Mouse (Mus musculus) liver, adult 2 months (tissue): Measurements from ENCODE around the gene Prim2. TPM values are rescaled to one million over a fixed set of nuclear protein-coding genes. Genes with fewer than 3 reads are reported as not detected.

Experiments
- DNase-seq: peaks from one replicate; pipeline ENCODE4 v3.0.0-alpha.2; 2011; ENCODE audit warnings: low read depth, low spot score; ENCODE audit errors: extremely low read depth
- H3K27ac ChIP-seq: fragments of 200-500 bp; replicated peaks from 2 replicates; pipeline ENCODE4 v1.5.1; 2012; ENCODE audit warnings: low read depth, mild to moderate bottlenecking, control low read depth, inconsistent platforms, low read length; ENCODE audit not compliant: insufficient read depth
- H3K27me3 ChIP-seq: fragments of 200-500 bp; 2 replicates; pipeline ENCODE4 v1.6.1; 2012; ENCODE audit warnings: mild to moderate bottlenecking, moderate library complexity, low read length, inconsistent platforms; ENCODE audit not compliant: control insufficient read depth, insufficient read depth
- H3K36me3 ChIP-seq: fragments of 200-500 bp; 2 replicates; pipeline ENCODE4 v1.6.1; 2012; ENCODE audit warnings: low read length, inconsistent platforms; ENCODE audit not compliant: control insufficient read depth, insufficient read depth
- H3K4me1 ChIP-seq: fragments of 200-500 bp; 2 replicates; pipeline ENCODE4 v1.6.1; 2011; ENCODE audit warnings: low read length; ENCODE audit not compliant: control insufficient read depth, insufficient read depth
- H3K4me3 ChIP-seq: fragments of 200-500 bp; 2 replicates; pipeline ENCODE4 v1.5.1; 2011; ENCODE audit warnings: low read depth, mild to moderate bottlenecking, control low read depth, low read length, moderate library complexity; ENCODE audit not compliant: insufficient read depth
- H3K79me2 ChIP-seq: fragments of 200-500 bp; 2 replicates; pipeline ENCODE4 v1.6.1; 2012; ENCODE audit warnings: inconsistent platforms, mild to moderate bottlenecking, low read length, moderate library complexity; ENCODE audit not compliant: control insufficient read depth, insufficient read depth
- H3K9ac ChIP-seq: fragments of 200-500 bp; 2 replicates; pipeline ENCODE4 v1.6.1; 2012; ENCODE audit warnings: low read depth, mild to moderate bottlenecking, control low read depth, inconsistent platforms, low read length
- CTCF ChIP-seq: fragments of 200-500 bp; IDR thresholded peaks from 2 replicates; pipeline ENCODE4 v1.5.1; 2011; ENCODE audit warnings: low read depth, low read length, control low read depth
- POLR2A ChIP-seq: fragments of 200-500 bp; IDR thresholded peaks from 2 replicates; pipeline ENCODE4 v1.6.1; 2011; ENCODE audit warnings: low read length, control low read depth; ENCODE audit not compliant: insufficient read depth; ENCODE audit errors: extremely low read depth
- WGBS: fragments of 180-500 bp; shearing (Covaris S2); methylation state at CpG from one replicate; pipeline ENCODE4 v1.1.7; 2018; 5-methylcytosine and 5-hydroxymethylcytosine counted together
- polyA plus RNA-seq: library from polyadenylated mRNA; depleted of rRNA; stranded (reverse); fragments of >200 nt; gene quantifications from 2 replicates; pipeline ENCODE4 v1.2.3, GENCODE M21; 2012
- total RNA-seq: library from RNA; depleted of rRNA; stranded (reverse); fragments of >200 nt; gene quantifications from 2 replicates; pipeline ENCODE4 v1.2.3, GENCODE M21; 2014

The Prim2 gene
- total and polyA plus RNA-seq, 2 experiments = 1.2 to 5.1 TPM

DNA sequence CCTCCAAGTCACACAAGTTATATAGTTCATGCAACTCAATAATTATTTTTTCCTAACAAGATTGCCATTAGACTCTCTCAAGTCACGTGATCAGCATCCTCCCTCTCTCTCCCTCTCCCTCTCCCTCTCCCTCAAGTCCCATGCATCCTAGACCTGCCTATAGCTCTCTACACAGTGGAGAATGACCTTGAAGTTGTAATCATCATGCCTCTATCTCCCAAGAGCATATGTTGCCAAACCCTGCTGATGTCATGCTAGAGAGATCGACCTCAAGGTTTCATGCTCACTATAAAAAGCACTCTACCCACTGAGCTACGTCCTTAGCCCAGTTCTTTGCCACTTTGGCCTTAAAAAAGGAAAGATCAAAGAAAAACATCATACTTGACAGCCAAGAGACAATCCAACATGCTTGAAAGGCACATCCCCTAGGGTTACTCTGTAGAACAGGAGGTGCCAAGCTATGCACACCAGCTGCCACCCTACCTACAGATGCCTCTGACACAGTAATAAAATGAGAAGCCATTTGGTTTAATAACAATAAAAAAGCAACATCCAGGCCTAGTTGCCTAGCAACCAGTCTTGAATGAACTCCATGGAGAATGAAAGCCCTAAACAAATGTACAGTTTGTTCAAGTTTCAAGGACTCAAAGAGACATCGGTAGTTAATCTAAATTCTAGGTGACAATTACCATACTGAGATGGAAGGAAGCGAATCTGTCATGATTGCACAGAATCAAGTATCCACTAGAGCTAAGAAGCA, 138.3 kb downstream of the Prim2 start:
- TF ChIP-seq CTCF (no peak), POLR2A (no peak)
- DNase-seq = no peak

DNA sequence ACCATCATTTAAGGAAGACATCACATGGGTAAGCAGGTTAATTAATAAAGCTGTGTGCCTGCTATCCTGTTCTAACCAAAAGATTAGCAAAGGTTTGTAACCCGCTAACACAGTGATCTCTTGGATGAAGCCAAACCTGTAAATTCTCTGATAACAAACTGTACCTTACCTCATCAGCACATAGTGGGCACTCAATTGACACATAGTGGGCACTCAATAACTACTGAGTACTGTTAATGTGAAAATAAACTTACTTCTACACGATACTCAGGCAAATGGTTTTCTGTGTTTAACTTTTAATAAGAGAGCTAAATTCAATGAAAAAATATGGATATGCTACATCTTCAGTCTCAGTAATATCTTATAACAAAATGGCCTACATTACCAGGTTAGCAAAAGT, 139.1 kb downstream of the Prim2 start:
- Histone ChIP-seq H3K36me3 (no peaks in the 10 kb centered on the region), H3K9ac (no peak overlapping the region), H3K4me3 (no peak overlapping the region), H3K79me2 (no peaks in the 10 kb centered on the region), H3K27me3 (no peaks in the 10 kb centered on the region), H3K27ac (no peak overlapping the region), H3K4me1 (no peaks in the 10 kb centered on the region)
- no peak for DNase-seq
- TF ChIP-seq CTCF = no peak
- no peak for TF ChIP-seq POLR2A
- WGBS = 98% methylated on average over 2 of the region's 2 CpGs

More for the DNA sequence above, 138.3 kb downstream of the Prim2 start:
- H3K79me2 ChIP-seq = no peaks in the 10 kb centered on the region
- WGBS = 97% methylated on average over 5 of the region's 5 CpGs
- H3K27ac ChIP-seq = no peak overlapping the region
- no peak overlapping the region for H3K9ac ChIP-seq
- H3K4me1 ChIP-seq = no peaks in the 10 kb centered on the region
- H3K27me3 ChIP-seq = no peaks in the 10 kb centered on the region
- H3K36me3 ChIP-seq = no peaks in the 10 kb centered on the region
- no peak overlapping the region for H3K4me3 ChIP-seq

DNA sequence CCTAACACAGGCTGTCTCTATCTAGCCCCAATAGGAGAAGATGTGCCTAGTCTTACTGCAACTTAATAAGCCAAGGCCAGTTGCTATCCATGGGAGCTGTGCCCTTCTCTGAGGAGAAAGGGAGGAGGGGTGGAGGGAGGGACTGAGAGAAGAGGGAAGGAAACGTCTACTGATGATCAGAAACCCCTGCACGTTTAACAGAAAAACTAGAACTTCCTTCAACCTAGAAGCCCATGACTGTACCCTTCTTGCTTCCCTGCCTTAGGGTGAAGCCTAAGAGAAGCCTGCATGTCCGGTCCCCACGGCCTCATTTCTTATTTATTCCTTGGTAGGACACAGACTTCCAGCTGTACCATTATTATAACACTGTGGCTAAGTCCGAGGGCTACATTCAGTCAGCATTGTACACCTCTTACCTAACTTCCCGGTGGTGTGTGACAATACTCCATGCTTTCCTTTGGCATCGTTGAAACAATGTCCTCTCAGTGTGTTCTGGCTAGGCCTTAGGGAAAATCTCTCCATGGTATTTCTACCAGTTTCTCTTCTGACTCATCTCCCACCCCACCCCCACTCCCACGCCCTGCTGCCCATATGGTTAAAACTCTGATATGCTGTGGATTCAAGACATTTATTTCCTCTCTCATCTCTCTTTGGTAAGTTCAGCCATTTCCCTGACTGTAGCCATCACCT, 139.9 kb downstream of the Prim2 start:
- H3K4me3 ChIP-seq = no peak overlapping the region
- H3K9ac ChIP-seq = no peak overlapping the region
- H3K27me3 ChIP-seq = no peaks in the 10 kb centered on the region
- H3K79me2 ChIP-seq = no peaks in the 10 kb centered on the region
- TF ChIP-seq POLR2A (no peak), CTCF (no peak)
- DNase-seq = no peak
- no peaks in the 10 kb centered on the region for H3K4me1 ChIP-seq
- no peak overlapping the region for H3K27ac ChIP-seq
- no peaks in the 10 kb centered on the region for H3K36me3 ChIP-seq
- WGBS = 92% methylated on average over 8 of the region's 8 CpGs

GRCm38 (mm10) chr1:33527352-33527863, 142.2 kb downstream of the Prim2 start:
- DNase-seq = no peak
- H3K79me2 ChIP-seq = no peaks in the 10 kb centered on the region
- TF ChIP-seq POLR2A = no peak
- no peak for TF ChIP-seq CTCF
- H3K4me3 ChIP-seq = no peak overlapping the region
- no peak overlapping the region for H3K9ac ChIP-seq
- no peak overlapping the region for H3K27ac ChIP-seq
- WGBS = 83% methylated on average over 6 of the region's 6 CpGs
- H3K27me3 ChIP-seq = no peaks in the 10 kb centered on the region
- H3K36me3 ChIP-seq = no peaks in the 10 kb centered on the region
- H3K4me1 ChIP-seq = no peaks in the 10 kb centered on the region

- Histone ChIP-seq H3K36me3 (no peaks in the 10 kb centered on the region), H3K4me1 (no peaks in the 10 kb centered on the region), H3K27me3 (no peaks in the 10 kb centered on the region), H3K9ac (no peak overlapping the region), H3K79me2 (no peaks in the 10 kb centered on the region), H3K4me3 (no peak overlapping the region), H3K27ac (no peak overlapping the region)
- no peak for DNase-seq
- TF ChIP-seq POLR2A = no peak
- no peak for TF ChIP-seq CTCF
- 93% methylated on average over 5 of the region's 5 CpGs for WGBS
These were observed 146.4 kb downstream of the Prim2 start for GRCm38 (mm10) chr1:33523223-33523622.
